Mouse (Mus musculus) neural tube, embryonic 14.5 days (tissue): ENCODE measurements at regions not wholly inside any gene's neighbourhood (a gene's known extent, or its start where the extent isn't known, plus 50 kb on each side); places are given as distances from the start of the nearest gene placed in this dataset.

Source experiments
- ATAC-seq: fragments of 200-750 bp; cut with Nextera tagmentation; 2 replicates; pipeline ENCODE4 v1.8.0; 2017; ENCODE audit warnings: low read depth, mild to moderate bottlenecking, moderate TSS enrichment, moderate library complexity
- H3K27ac ChIP-seq: fragments of 300-500 bp; sonication (generic); 2 replicates; pipeline ENCODE4 v1.5.1; 2014; ENCODE audit warnings: low read depth, mild to moderate bottlenecking, control low read depth, low read length, moderate library complexity, mixed read lengths
- H3K27me3 ChIP-seq: fragments of 300-500 bp; sonication (generic); 2 replicates; pipeline ENCODE4 v1.6.1; 2014; ENCODE audit warnings: low read length; ENCODE audit not compliant: control insufficient read depth, insufficient read depth
- H3K36me3 ChIP-seq: fragments of 300-500 bp; sonication (generic); 2 replicates; pipeline ENCODE4 v1.6.1; 2014; ENCODE audit warnings: low read length, mixed read lengths; ENCODE audit not compliant: control insufficient read depth, insufficient read depth
- H3K4me1 ChIP-seq: fragments of 300-500 bp; sonication (generic); 2 replicates; pipeline ENCODE4 v1.6.1; 2014; ENCODE audit warnings: low read length; ENCODE audit not compliant: control insufficient read depth, insufficient read depth
- H3K4me2 ChIP-seq: fragments of 300-500 bp; sonication (generic); 2 replicates; pipeline ENCODE4 v1.6.1; 2014; ENCODE audit warnings: mild to moderate bottlenecking, low read depth, low read length, control low read depth
- H3K4me3 ChIP-seq: fragments of 300-500 bp; sonication (generic); 2 replicates; pipeline ENCODE4 v1.5.1; 2014; ENCODE audit warnings: low read depth, low read length, control low read depth, mixed read lengths
- H3K9ac ChIP-seq: fragments of 300-500 bp; sonication (generic); replicated peaks from 2 replicates; pipeline ENCODE4 v1.6.1; 2014; ENCODE audit warnings: low read depth, mild to moderate bottlenecking, control low read depth, low read length, mixed read lengths
- H3K9me3 ChIP-seq: fragments of 300-500 bp; sonication (generic); 2 replicates; pipeline ENCODE4 v1.6.1; 2016; ENCODE audit warnings: low read length; ENCODE audit not compliant: control insufficient read depth
- WGBS: fragments of 180-500 bp; shearing (Covaris S2); extraction: QIAGEN DNeasy Blood & Tissue Kit; methylation state at CpG from one replicate; pipeline ENCODE4 v1.1.7; 2014; 5-methylcytosine and 5-hydroxymethylcytosine counted together

DNA sequence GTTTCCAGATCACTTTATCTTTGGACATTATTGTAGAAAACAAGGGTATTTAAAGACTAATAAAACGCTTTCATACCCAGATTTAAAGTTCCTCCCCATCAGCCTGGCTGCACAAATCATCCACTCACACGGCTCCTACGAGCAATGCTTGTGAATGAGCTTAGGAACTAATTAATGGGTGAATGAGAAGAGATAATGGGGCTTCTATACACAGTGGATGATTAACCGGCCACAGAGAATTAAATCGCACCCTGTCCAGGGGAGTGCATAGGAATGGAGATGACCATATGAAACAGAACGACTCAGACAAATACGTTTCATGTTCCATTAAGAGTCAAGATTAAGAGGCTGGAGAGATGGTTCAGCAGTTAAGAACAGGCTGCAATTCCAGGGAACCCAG lies 155.9 kb downstream of the 1700017N19Rik start:
- Histone ChIP-seq H3K27ac (no peak overlapping the region), H3K9me3 (no peaks in the 10 kb centered on the region), H3K4me1 (no peaks in the 10 kb centered on the region), H3K27me3 (no peaks in the 10 kb centered on the region), H3K9ac (no peak overlapping the region), H3K4me2 (no peak overlapping the region), H3K4me3 (no peak overlapping the region), H3K36me3 (no peaks in the 10 kb centered on the region)
- 34% methylated on average over 7 of the region's 7 CpGs for WGBS
- ATAC-seq = peak; percentile 44; the same call in 1 of the 2 replicates

DNA sequence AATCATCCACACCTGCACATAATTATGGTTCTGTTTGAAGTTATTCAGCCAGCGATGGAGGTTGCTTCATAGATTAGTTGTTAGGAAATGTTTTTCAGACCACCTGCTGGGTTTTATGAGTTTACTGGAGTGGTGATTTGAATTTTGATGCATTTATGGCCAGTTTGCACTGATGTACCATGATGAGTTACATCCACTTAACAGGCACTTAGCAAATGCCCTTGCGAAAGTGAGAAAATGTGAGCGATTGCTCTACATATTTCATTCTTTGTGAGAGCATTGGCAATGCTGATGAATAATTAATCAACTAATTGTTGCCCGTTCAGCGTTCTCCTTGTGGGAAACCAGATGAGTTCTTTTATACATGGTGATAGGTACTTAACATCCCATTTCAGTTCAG lies 164.7 kb downstream of the 1700017N19Rik start:
- no peaks in the 10 kb centered on the region for H3K36me3 ChIP-seq
- no peaks in the 10 kb centered on the region for H3K9me3 ChIP-seq
- H3K4me1 ChIP-seq = no peaks in the 10 kb centered on the region
- H3K4me2 ChIP-seq = no peak overlapping the region
- no peak overlapping the region for H3K4me3 ChIP-seq
- 28% methylated on average over 5 of the region's 5 CpGs for WGBS
- H3K27ac ChIP-seq = no peak overlapping the region
- no peak overlapping the region for H3K9ac ChIP-seq
- H3K27me3 ChIP-seq = no peaks in the 10 kb centered on the region
- ATAC-seq = peak; percentile 34; the same call in 1 of the 2 replicates

DNA sequence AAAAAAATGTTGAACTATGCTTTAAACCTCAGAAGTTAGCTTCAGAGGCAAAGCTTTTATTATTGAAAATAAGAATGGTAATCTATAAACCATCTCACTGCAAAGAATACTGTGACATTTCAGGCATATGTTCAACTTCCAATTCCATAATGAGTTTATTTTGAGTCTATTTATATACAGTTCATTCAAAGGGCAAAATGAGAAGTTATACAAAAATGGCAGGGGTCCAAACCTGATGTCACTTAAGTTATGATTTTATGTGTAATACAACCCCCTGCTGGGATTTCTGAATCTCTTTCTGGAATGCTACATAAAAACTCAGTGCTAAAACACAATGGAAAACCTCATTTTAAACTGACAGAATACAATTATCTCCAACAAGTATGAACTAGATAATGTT lies 184.0 kb downstream of the 1700017N19Rik start:
- H3K36me3 ChIP-seq = no peaks in the 10 kb centered on the region
- no peaks in the 10 kb centered on the region for H3K9me3 ChIP-seq
- no peaks in the 10 kb centered on the region for H3K27me3 ChIP-seq
- no peak overlapping the region for H3K4me3 ChIP-seq
- no peak for ATAC-seq
- H3K27ac ChIP-seq = no peak overlapping the region
- H3K4me2 ChIP-seq = no peak overlapping the region
- no peaks in the 10 kb centered on the region for H3K4me1 ChIP-seq
- H3K9ac ChIP-seq = no peak overlapping the region

DNA sequence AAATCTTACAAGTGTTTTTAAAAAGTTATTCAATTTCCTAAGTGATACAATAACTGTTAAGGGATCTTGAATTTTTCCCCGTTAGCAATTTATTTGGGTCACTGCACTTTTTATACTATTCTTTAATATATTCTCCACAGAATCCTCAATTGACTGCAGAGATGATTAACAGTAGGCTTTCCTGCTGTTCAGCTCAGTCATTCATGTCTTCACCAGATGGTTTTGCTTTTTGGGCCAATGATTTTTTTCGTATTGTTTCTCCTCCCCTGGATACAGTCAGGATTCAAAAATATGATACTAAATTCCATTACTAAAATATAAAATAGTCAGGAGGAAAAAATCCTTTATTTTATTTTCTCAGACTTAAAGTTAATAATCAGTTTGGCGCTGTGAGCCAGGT lies 201.9 kb downstream of the 1700017N19Rik start:
- no peak overlapping the region for H3K4me3 ChIP-seq
- H3K9ac ChIP-seq = no peak overlapping the region
- H3K36me3 ChIP-seq = no peaks in the 10 kb centered on the region
- H3K4me1 ChIP-seq = no peaks in the 10 kb centered on the region
- no peak overlapping the region for H3K27ac ChIP-seq
- WGBS = 51% methylated on average over 3 of the region's 3 CpGs
- H3K27me3 ChIP-seq = no peaks in the 10 kb centered on the region
- no peak overlapping the region for H3K4me2 ChIP-seq
- peak; percentile 11; the same call in 1 of the 2 replicates for ATAC-seq
- no peaks in the 10 kb centered on the region for H3K9me3 ChIP-seq

DNA sequence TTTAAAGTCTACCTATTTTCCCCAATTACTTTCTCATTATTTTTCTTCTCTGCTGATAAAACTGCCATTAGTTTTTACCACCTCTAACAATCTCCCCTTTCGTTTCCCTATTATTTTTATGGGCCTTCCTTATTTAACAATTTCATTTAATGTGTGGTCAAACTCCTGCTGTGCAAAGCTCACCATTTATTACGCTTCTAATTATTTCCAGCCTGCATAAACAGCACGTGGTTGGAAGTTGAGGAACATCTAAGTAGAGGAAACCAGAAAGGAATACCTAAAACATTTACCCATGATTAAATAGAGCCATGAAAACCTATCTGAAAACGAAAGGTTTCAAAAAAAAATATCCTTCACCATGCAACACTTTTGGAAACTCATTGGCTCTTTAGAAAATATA lies 202.3 kb downstream of the 1700017N19Rik start:
- no peak overlapping the region for H3K4me3 ChIP-seq
- no peaks in the 10 kb centered on the region for H3K27me3 ChIP-seq
- no peak overlapping the region for H3K9ac ChIP-seq
- no peaks in the 10 kb centered on the region for H3K9me3 ChIP-seq
- no peak overlapping the region for H3K4me2 ChIP-seq
- no peak for ATAC-seq
- 38% methylated on average over 4 of the region's 4 CpGs for WGBS
- H3K36me3 ChIP-seq = no peaks in the 10 kb centered on the region
- H3K27ac ChIP-seq = no peak overlapping the region
- H3K4me1 ChIP-seq = no peaks in the 10 kb centered on the region

DNA sequence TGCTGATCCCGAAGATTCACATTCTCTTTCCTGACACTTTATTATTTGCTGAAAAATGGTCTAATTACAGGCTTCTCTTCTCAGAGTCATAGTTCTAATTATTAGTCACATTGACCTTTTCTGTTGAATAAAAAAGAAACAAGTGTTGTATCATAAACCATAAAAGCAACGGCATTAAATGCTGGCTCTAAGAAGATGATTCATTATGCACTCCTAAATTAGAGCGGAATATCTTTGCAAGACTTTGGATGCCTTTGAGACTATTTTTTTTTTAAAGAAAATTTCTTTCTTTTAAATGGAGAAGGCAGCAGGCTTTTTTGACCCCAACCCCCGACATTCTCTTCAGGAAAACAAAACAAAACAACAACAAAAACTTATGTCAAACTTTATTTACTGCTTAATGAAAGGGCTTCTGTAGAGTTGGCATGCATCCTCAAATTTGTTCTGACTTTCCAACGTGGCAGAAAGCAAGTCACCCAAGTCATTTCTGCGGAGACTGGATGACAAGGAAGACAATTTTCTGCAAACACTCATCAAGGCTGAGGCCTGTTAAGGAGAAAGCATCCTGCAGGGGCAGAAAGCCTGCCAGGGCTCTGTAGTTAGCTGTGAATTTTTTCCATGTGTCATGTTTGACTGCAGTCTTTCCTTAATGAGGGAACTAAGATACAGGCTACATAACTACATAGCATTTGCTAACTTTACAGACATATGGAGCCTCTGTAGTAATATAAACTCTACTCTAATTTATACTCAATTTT lies 205.1 kb downstream of the 1700017N19Rik start:
- WGBS = 62% methylated on average over 6 of the region's 6 CpGs
- Histone ChIP-seq H3K4me1 (no peaks in the 10 kb centered on the region), H3K4me2 (no peak overlapping the region), H3K27me3 (no peaks in the 10 kb centered on the region), H3K9me3 (no peaks in the 10 kb centered on the region), H3K4me3 (no peak overlapping the region), H3K9ac (no peak overlapping the region), H3K27ac (no peak overlapping the region), H3K36me3 (no peaks in the 10 kb centered on the region)
- ATAC-seq = no peak

DNA sequence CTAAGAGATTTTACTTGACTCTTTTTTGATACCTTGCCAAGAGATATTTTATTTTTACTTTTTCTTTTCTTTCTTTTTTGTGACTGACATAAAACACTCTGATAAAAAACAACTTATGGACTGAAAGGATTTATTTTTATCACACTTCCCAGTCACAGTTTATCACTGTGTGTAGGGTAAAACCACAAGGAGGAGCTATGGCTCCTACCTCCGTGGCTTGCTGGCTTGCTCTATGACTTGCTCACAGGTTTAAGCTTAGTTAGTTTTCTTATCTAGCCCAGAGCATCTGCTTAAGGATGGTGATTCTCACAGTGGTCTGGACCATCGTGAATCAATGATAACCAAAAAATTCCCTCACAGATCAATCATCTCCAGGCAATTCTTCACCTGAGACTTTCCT lies 221.4 kb downstream of the 1700017N19Rik start:
- WGBS = 81% methylated on average over 2 of the region's 2 CpGs
- Histone ChIP-seq H3K36me3 (no peaks in the 10 kb centered on the region), H3K9me3 (no peaks in the 10 kb centered on the region), H3K27ac (no peak overlapping the region), H3K9ac (no peak overlapping the region), H3K4me2 (no peak overlapping the region), H3K4me1 (no peaks in the 10 kb centered on the region), H3K27me3 (no peaks in the 10 kb centered on the region), H3K4me3 (no peak overlapping the region)
- ATAC-seq = no peak

DNA sequence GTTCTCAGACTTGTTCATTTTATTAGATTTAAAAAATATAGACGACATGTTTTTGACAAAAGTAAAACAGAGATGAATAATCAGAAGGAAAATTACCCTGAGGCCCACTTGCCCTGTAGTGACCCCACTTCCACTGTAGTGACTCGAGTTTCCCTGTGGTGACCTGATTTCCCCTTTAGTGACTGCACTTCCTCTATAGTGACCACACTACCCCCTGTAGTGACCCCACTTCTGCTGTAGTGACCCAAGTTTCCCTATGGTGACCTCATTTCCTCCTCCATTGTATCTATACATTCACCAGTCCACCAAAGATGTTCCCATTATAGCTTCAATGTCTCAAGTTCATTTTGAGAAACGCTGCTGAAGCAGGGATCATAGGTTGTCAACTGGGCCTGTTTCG lies 244.5 kb downstream of the 1700017N19Rik start:
- Histone ChIP-seq H3K4me1 (no peaks in the 10 kb centered on the region), H3K36me3 (no peaks in the 10 kb centered on the region), H3K4me3 (no peak overlapping the region), H3K27me3 (no peaks in the 10 kb centered on the region), H3K9ac (no peak overlapping the region), H3K27ac (no peak overlapping the region), H3K4me2 (no peak overlapping the region), H3K9me3 (no peaks in the 10 kb centered on the region)
- 78% methylated on average over 4 of the region's 4 CpGs for WGBS
- no peak for ATAC-seq

DNA sequence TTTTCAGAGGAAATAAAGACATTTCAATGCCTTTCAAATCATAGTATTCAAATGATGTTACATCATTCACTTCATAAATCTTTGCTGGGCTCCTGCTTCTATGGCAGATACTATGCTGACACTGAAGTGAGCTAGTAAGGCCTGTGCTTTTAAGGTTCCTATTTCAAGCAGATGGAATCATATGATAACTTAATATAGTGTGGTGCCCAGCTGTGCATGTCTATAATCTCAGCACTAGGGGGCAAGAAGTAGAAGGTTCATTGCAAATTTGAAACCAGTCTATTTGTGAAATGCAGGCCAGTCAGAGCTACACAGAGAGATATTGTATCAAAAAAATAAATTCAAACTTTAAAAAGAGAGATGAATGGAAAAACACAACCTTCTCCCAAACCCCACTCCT lies 262.9 kb downstream of the 1700017N19Rik start:
- Histone ChIP-seq H3K36me3 (no peaks in the 10 kb centered on the region), H3K4me3 (no peak overlapping the region), H3K9ac (no peak overlapping the region), H3K27me3 (no peaks in the 10 kb centered on the region), H3K4me2 (no peak overlapping the region), H3K4me1 (no peaks in the 10 kb centered on the region), H3K9me3 (no peaks in the 10 kb centered on the region), H3K27ac (no peak overlapping the region)
- ATAC-seq = no peak
